Mouse (Mus musculus): ENCODE measurements around the gene Cisd1.

- TF ChIP-seq CTCF (IDR thresholded peaks at IDR 0.05; ENCODE audit: low read depth, low read length) (no peak), POLR2A (IDR thresholded peaks at IDR 0.05; ENCODE audit: extremely low read depth, insufficient read depth, low read length) (no peak)
Measured at GRCm38 (mm10) chr10:71346722-71347508, 2.2 kb upstream of the Cisd1 start.
